Mouse (Mus musculus) liver, embryonic 16.5 days (tissue): Measurements from ENCODE around the gene Sec24d. TPM values are rescaled to one million over a fixed set of nuclear protein-coding genes. Genes with fewer than 3 reads are reported as not detected.
"Not testable (repeated sequence)": the region's sequence is repeated elsewhere in the genome, so short reads cannot be mapped to it uniquely, and the experiment has no call there.

Experiments used
- ATAC-seq: fragments of 200-750 bp; cut with Nextera tagmentation; 2 replicates; pipeline ENCODE4 v1.8.0; 2017; ENCODE audit warnings: low read depth, mild to moderate bottlenecking, moderate number of reproducible peaks, moderate library complexity
- H3K27ac ChIP-seq: fragments of 300-500 bp; sonication (generic); 2 replicates; pipeline ENCODE4 v1.5.1; 2014; ENCODE audit warnings: mild to moderate bottlenecking, low read length
- H3K27me3 ChIP-seq: fragments of 300-500 bp; sonication (generic); 2 replicates; pipeline ENCODE4 v1.6.1; 2014; ENCODE audit warnings: low read depth, low read length, mixed read lengths; ENCODE audit not compliant: control insufficient read depth, insufficient read depth
- H3K36me3 ChIP-seq: fragments of 300-500 bp; sonication (generic); 2 replicates; pipeline ENCODE4 v1.6.1; 2014; ENCODE audit warnings: mild to moderate bottlenecking; ENCODE audit not compliant: control insufficient read depth, insufficient read depth
- H3K4me1 ChIP-seq: fragments of 300-500 bp; sonication (generic); 2 replicates; pipeline ENCODE4 v1.6.1; 2014; ENCODE audit warnings: low read depth, low read length, mixed read lengths; ENCODE audit not compliant: control insufficient read depth
- H3K4me2 ChIP-seq: fragments of 300-500 bp; sonication (generic); 2 replicates; pipeline ENCODE4 v1.6.1; 2014; ENCODE audit warnings: low read depth, low read length, mixed read lengths
- H3K4me3 ChIP-seq: fragments of 300-500 bp; sonication (generic); 2 replicates; pipeline ENCODE4 v1.5.1; 2014; ENCODE audit warnings: low read depth, mild to moderate bottlenecking, low read length
- H3K9ac ChIP-seq: fragments of 300-500 bp; sonication (generic); 2 replicates; pipeline ENCODE4 v1.6.1; 2014; ENCODE audit warnings: low read depth, low read length
- H3K9me3 ChIP-seq: fragments of 300-500 bp; sonication (generic); replicated peaks from 2 replicates; pipeline ENCODE4 v1.6.1; 2016; ENCODE audit warnings: low read length; ENCODE audit not compliant: control insufficient read depth
- WGBS: fragments of 180-500 bp; shearing (Covaris S2); extraction: QIAGEN DNeasy Blood & Tissue Kit; methylation state at CpG from one replicate; pipeline ENCODE4 v1.1.7; 2014; ENCODE audit not compliant: insufficient replicate concordance; 5-methylcytosine and 5-hydroxymethylcytosine counted together
- polyA plus RNA-seq: library from polyadenylated mRNA; unstranded; fragments of >200 nt; fragmentation: Nextera tagmentation; extraction: Ambion mirVana; gene quantifications from 2 replicates; pipeline ENCODE4 v1.2.1, GENCODE M21; 2015

Gene Sec24d
- polyA plus RNA-seq, 1 experiment from 2014 or later: 25.1 TPM

DNA sequence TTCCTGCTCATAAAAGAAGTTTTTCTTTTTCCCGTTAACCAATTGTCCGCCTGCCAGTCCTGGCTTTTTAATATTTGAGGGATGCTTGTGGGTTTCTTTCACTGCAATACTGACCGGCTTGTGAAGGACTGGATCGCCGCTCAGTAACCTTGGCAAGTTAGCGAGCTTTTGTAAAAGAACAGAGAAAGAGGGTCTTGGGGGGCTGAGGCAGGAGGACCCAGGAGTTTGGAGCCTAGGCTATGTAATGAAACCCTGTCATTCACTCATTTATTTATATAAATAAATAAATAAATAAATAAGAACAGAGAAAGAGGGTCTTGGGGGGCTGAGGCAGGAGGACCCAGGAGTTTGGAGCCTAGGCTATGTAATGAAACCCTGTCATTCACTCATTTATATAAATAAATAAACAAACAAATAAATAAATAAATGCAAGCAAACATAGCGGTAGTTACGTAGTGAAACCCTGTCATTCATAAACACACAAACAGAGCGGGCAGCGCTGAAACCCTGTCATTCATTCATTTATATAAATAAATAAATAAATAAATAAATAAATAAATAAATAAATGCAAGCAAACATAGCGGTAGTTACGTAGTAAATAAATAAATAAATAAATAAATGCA, 119.0 kb downstream of the Sec24d start:
- Histone ChIP-seq H3K9ac (peak overlapping the region; percentile 80), H3K27ac (peak overlapping the region; percentile 93), H3K4me1 (peaks cover 10% of the 10 kb centered on the region), H3K4me2 (peak overlapping the region; percentile 79), H3K4me3 (peak overlapping the region; percentile 93)
- peak; percentile 31 for ATAC-seq
- H3K9me3 ChIP-seq, H3K27me3 ChIP-seq, H3K36me3 ChIP-seq: not testable (repeated sequence)
- WGBS: 14% methylated on average over 12 of the region's 12 CpGs

DNA sequence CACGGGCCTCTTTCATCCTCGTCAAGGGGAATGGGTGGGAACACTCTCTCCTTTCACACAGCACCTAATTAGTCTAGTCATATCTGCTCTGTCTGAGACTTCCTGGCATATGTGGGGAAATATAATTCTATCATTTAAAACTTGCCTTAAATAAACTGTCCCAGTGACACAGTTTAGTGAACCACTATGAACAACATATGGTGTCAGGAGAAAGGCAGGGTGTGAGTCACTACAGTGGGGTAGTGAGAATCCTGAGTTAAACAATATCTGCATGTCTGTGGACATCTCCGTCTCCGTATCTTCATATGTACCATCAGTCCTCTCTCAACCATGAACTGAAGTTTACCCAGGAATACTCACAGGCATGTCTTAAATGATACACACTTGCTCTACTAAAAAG, 123.9 kb downstream of the Sec24d start:
- no peak overlapping the region for H3K27ac ChIP-seq
- H3K4me1 ChIP-seq: no peaks in the 10 kb centered on the region
- no peaks in the 10 kb centered on the region for H3K27me3 ChIP-seq
- ATAC-seq: no peak
- no peak overlapping the region for H3K4me2 ChIP-seq
- H3K36me3 ChIP-seq: no peaks in the 10 kb centered on the region
- WGBS: 63% methylated on average over 4 of the region's 4 CpGs
- no peak overlapping the region for H3K4me3 ChIP-seq
- no peak overlapping the region for H3K9ac ChIP-seq
- H3K9me3 ChIP-seq: no peaks in the 10 kb centered on the region

DNA sequence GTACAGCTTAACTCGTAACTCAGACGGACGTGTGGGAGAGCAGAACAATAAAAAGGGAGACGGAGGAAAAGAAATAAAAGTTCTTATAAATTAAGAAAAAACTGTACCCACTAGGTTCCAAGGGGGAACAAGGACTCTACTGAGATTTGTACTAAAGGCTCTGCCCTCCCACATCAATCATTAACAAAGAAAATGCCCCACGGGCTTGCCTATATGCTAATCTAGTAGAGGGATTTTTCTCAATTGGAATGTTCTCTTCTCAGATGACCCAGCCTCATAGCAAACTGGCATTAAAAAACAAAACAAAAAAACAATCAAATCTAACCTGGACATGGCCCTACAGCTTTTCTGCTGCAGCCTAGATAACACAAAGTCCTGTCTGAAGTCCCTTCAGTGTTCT, 128.4 kb downstream of the Sec24d start:
- no peaks in the 10 kb centered on the region for H3K4me1 ChIP-seq
- no peak overlapping the region for H3K4me3 ChIP-seq
- no peaks in the 10 kb centered on the region for H3K9me3 ChIP-seq
- H3K36me3 ChIP-seq: no peaks in the 10 kb centered on the region
- no peak for ATAC-seq
- no peak overlapping the region for H3K4me2 ChIP-seq
- H3K27me3 ChIP-seq: no peaks in the 10 kb centered on the region
- 67% methylated on average over 5 of the region's 5 CpGs for WGBS
- no peak overlapping the region for H3K27ac ChIP-seq
- no peak overlapping the region for H3K9ac ChIP-seq

DNA sequence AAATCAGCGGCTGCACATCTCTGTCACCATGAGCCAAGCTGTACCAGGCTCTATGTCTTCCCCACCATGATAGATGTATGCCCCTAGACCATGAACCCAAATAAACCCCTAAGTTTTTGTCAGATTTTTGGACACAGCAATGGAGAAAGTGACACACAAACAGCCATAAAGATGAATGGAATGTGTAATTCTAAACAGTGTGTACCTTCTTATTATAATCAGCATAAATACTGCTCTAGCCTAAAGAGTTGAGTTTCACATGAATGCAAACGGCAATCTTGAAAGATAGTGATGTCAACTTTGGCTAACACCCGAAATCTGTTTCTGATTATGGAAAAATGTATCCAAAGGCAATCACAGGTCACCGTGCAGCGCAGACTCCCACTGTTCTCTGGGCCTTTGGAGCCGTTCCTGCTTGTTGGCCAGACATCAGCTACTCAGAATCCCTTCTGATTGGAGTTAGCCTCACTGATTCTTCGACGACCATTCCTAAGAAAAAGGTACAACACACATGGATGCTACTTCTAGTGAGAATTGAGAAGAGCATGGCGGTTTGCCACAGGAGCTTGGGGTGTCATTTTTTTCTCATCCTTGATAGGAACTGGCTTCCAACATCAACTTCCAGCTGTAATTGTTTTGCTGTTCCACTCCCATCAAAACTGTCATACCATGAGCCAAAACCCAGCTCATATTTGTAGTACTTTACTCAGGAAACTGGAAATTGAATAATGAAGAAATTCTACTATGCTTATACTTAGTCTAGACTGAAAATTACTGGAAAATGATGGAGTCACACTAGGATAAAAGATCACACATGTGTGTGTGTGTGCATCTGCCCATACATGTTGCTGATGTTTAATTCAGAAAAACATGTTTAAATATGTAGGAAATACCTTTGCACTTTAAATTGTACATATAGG, 130.6 kb downstream of the Sec24d start:
- Histone ChIP-seq H3K27ac (no peak overlapping the region), H3K4me3 (no peak overlapping the region), H3K36me3 (no peaks in the 10 kb centered on the region), H3K9me3 (no peaks in the 10 kb centered on the region), H3K27me3 (no peaks in the 10 kb centered on the region), H3K9ac (no peak overlapping the region), H3K4me2 (no peak overlapping the region), H3K4me1 (no peaks in the 10 kb centered on the region)
- WGBS: 62% methylated on average over 9 of the region's 9 CpGs
- ATAC-seq: no peak

DNA sequence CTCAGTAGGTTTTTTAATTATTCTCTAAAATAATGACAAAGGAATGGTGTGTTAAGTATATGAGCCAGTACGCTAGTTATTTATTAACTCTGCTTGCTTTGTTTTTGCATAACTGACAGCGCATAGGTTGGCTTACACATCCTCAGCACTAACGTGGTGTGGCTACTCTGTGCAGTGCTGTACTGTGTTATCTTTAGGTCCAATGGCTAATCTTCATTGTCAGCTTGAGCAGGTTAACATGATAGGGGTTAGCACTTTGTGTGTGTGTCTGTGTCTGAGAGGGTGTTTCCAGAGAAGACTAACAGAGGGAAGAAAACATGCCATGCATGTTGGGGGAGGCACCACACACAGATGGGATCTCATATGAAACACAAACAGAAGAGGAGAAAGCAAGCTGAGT, 137.7 kb downstream of the Sec24d start:
- Histone ChIP-seq H3K4me1 (no peaks in the 10 kb centered on the region), H3K27ac (no peak overlapping the region), H3K4me2 (no peak overlapping the region), H3K27me3 (no peaks in the 10 kb centered on the region), H3K9ac (no peak overlapping the region), H3K36me3 (no peaks in the 10 kb centered on the region), H3K9me3 (no peaks in the 10 kb centered on the region), H3K4me3 (no peak overlapping the region)
- 30% methylated on average over 3 of the region's 3 CpGs for WGBS
- ATAC-seq: peak; percentile 78

DNA sequence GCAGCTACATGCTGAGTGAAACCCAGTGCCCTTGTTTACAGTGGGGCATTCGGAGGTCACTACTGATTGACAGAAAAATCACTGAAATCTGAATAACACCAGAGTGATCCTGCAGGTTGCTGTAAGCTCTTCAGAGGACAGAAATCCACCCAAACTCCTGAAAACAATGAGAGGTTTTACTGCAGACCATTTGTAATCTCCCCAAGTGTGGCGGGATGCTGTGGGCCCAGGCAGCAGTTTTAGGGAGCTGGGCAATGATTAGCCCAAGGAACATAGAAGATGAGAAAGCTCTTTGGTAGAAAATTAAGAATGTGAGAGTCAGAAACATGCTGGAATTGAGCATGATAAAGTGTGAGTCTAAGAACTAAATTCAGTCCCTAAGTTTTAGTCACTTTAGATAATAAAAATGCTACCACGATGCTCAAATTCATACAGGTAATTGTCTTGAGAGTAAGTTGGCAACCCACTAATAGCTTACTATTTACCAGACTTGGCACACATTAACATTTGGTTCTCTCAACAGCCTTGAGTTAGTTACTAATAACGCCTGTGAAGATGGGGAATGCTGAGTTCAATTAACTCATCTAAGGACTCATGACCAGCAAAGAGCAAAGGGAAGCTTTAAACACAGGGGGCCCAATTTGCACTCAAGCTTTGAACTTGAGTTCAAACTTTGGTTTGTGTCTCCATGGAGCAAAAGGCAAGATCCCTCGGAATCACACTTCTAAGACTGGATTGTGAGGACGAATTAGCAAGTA, 144.7 kb downstream of the Sec24d start:
- no peak for ATAC-seq
- Histone ChIP-seq H3K4me1 (no peaks in the 10 kb centered on the region), H3K4me3 (no peak overlapping the region)

DNA sequence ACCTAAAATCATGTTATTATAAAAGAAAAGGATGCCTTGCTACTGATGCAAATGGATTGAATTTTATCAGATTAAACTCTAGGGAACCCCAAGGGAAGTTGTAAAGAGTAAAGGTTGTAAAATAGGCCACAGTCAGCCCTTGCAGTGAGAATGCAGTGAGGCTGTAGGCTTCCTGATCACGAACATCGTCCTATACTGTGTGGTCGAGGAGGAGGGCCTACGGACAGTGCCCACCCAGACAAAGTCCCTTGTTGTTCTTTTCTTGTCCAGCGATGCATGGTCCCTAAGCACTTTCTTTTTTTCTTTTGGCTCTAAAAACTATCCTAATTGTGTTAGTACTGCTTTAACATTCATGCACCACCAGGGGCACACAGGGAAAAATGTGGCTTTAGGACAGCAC, 145.9 kb downstream of the Sec24d start:
- Histone ChIP-seq H3K9me3 (no peaks in the 10 kb centered on the region), H3K4me1 (no peaks in the 10 kb centered on the region), H3K4me2 (no peak overlapping the region), H3K27me3 (no peaks in the 10 kb centered on the region), H3K9ac (no peak overlapping the region), H3K4me3 (no peak overlapping the region), H3K27ac (no peak overlapping the region), H3K36me3 (no peaks in the 10 kb centered on the region)
- 62% methylated on average over 5 of the region's 5 CpGs for WGBS
- no peak for ATAC-seq

More for the DNA sequence above, 144.7 kb downstream of the Sec24d start:
- 60% methylated on average over 6 of the region's 6 CpGs for WGBS
- Histone ChIP-seq H3K9ac (no peak overlapping the region), H3K27ac (no peak overlapping the region), H3K9me3 (no peaks in the 10 kb centered on the region), H3K36me3 (no peaks in the 10 kb centered on the region), H3K4me2 (no peak overlapping the region), H3K27me3 (no peaks in the 10 kb centered on the region)
